Mouse (Mus musculus) retina, adult 2 months (tissue): Measurements from ENCODE around the gene Crxos.
A peak's percentile ranks its signal among the peaks of the same experiment; 100 is the strongest.

Experiments used
- DNase-seq: peaks from one replicate; pipeline ENCODE4 v3.0.0-alpha.2; 2012; ENCODE audit warnings: low read depth, low spot score

Gene Crxos

GRCm38 (mm10) chr7:15921796-15922195 is 39.4 kb downstream of the Crxos start:
- DNase-seq: no peak

DNA sequence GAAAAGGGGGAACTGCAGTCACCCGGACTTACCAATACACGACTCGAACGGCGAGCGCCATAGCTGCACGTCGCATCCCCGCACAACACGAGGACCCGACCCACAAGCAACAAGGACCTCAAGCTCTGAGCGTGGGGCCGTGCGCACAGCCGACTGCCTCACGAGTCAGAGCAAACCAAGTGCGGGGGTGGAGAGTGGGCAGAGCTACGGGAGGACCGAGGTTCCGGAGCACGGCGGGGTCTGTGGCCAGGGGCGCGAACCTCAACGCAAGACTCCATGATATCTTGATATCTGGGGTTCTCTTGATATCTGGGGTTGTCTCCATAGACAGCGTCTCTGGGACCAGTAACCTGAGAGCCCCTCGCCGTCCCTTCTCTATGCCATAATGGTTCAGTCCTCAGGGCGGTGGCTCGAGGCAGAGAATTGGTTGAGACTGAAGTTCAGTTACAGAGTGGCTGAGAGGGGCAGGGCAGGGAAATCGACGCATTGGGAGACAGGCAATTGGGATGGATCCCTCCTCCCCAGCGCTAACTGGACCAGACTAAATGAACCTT is 39.9 kb downstream of the Crxos start, which contains the start of gene Selenow:
Gene Selenow (minus strand): TSS at position 183 of the 554 bp plus-strand sequence.
- DNase-seq: peak; percentile 90

DNA sequence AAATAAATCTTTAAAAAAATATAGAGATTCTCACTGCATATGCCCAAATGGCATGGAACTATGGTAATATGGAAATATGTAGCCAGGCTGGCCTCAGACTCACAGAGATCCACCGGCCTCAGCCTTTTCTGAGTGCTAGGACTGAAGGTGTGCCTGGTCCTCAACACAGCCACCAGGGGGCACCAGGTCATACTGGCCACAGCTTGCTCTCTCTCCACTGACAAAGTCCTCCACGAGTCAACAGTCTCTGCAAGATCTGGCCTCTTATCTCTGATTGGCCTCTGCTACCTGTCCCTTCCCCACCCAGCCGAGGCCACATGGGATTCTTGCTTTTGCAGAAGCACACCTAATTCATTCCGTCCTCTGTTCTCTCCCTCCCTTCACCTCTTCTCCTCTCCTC is 47.5 kb downstream of the Crxos start:
- DNase-seq: no peak

GRCm38 (mm10) chr7:15930543-15930942 is 48.1 kb downstream of the Crxos start:
- no peak for DNase-seq

DNA sequence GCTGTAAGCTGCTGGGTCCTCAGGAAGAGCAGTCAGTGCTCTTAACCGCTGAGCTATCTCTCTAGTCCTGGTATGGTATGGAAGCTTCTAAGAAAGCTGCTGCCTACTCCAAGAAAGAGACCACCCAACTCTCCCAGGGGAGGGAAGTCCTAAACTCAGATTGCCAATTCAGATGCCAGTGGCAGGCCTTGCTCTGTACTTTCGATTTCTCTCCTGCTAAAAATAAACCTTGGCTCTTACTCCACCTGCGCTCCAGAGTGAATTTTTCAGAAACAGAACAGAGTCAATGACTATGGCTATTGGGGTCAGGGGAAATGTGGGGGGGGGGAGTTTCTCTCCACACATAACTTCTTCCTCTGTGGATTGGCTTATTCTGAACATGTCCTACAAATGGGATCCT is 49.2 kb downstream of the Crxos start:
- no peak for DNase-seq

- no peak for DNase-seq
Observed at GRCm38 (mm10) chr7:15933437-15934359, 51.3 kb downstream of the Crxos start.

- DNase-seq: no peak
Observed at GRCm38 (mm10) chr7:15937491-15937890, 55.1 kb downstream of the Crxos start.

DNA sequence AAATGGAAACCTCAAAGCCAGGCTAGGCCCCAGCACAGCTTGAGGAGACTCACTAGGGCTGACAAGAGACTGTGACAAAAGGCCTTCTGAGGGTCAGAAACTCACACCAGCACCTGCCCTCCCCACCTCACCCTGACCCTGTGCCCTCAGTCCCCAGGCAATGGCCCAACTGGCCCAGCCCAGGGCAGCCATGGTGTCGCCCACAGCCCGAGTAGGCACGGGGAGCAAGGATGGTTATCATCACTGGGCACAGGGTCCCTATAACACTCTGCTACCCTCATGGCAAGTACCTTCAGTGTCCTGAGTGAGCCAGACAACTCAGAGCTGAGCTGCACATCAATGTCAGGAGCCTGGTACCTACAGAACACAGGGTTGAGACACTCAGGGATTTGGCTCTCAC is 56.2 kb downstream of the Crxos start:
- DNase-seq: no peak

DNA sequence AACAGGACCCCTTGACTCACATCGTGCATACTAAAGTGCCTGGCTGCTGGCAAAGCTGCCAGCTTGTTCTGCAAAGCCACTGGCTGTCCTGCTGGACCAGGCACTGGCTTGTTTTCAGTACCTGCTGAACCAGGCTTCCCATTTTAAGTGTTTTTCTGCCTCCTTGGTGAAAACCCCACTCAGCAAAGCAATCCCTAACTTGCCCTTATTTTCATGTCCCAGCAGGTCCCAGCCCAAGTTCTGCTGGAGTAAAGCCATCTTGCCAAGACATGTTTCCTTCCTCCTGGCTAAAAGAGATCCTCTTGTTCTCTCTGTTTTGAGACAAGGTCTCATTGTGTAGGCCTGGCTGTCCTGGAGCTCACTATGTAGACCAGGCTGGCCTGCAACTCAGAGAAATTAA is 61.9 kb downstream of the Crxos start:
- DNase-seq: no peak

GRCm38 (mm10) chr7:15945211-15945610 is 62.8 kb downstream of the Crxos start:
- DNase-seq: no peak

- peak; percentile 98 for DNase-seq
Observed at GRCm38 (mm10) chr7:15945721-15946536, 63.5 kb downstream of the Crxos start, which contains the start of gene Nop53. TSS of gene Nop53 (minus strand) at chr7:15946074.

DNA sequence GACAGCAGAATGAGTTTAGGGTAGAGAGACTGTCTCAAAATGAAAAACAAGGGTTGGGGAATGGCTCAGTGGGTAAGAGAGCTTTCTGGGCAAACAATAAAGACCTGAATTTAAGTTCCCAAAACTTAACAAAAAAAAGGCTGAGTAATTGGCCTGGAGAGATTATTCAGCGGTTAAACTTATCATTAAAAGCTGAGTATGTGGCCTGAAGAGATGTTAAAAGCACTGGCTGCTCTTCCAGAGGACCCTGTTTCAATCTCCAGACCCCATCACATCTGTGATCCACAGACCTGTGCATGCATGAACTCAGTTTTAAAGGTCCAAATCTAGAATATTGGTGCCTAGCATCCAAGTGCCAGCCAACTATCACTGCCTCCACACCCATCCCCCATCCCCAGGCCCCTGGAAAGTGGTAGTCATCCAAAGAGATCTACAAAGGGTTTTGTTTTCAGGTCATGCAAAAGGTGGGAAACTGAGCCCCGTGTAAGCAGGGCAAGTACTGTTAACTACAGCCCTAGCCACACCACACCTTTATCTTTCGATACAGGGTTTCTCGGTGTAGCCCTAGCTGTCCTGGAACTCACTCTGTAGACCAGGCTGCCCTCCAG is 65.3 kb downstream of the Crxos start:
- DNase-seq: no peak

- DNase-seq: peak; percentile 36
Observed at GRCm38 (mm10) chr7:15948381-15948941, 66.0 kb downstream of the Crxos start.

DNA sequence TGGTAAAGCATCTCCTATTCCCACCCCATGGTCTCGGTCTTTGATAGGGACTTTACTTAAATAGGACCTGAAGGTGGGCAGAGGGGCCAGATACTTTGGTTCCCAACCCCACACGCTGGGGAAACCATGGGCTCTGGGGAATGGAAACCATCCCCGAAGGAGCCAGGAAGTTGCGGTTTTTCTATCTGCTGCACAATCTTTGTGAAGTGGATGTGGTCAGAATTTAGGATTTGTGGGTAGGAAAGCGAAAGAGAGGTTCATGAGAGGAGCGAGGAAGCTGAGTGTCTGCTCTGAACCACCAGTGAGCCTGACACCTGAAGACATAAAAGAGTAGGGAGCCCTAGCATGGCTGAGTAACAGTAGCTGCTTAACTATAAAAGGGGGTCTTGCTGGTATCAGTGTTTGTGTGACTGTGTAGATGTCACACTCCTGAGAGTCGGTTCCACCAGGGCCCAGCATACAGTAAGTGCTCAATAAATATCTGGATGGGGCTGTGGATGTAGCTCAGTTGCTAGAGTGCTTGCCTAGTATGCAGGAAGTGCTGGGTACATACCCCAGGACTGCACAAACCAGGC is 66.9 kb downstream of the Crxos start:
- no peak for DNase-seq

DNA sequence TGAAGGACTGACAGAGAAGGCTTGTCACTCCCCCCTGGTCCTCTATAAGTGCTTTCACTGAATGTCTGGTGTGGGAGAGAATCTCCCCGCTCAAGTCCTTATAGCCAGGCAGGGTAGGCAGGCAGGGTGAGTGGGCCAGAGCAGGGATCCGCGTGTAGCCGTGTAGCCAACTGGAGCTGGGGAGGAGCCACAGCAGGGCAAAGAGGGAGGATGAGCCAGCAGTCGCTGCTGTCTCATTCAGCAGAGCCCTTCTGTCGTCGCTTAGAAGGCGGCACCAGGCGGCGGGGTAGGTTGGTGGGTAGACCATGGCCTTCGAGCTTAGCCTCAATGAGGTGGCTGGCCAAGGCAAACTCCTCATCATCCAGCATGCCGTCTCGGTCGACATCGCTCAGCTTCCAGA is 67.6 kb downstream of the Crxos start:
- DNase-seq: no peak

- DNase-seq: no peak
Observed at GRCm38 (mm10) chr7:15952416-15952815, 70.0 kb downstream of the Crxos start.
